Mouse (Mus musculus) lung, adult 2 months (tissue): ENCODE results near the gene Robo1.

Experiments
- CTCF ChIP-seq: fragments of 200-500 bp; IDR thresholded peaks from 2 replicates; pipeline ENCODE4 v1.5.1; 2011; ENCODE audit warnings: mild to moderate bottlenecking, low read length, control low read depth; ENCODE audit not compliant: insufficient read depth
- POLR2A ChIP-seq: fragments of 200-500 bp; IDR thresholded peaks from 2 replicates; pipeline ENCODE4 v1.6.1; 2011; ENCODE audit warnings: low read depth, mild to moderate bottlenecking, control low read depth, low read length, borderline replicate concordance; ENCODE audit errors: extremely low read depth

DNA sequence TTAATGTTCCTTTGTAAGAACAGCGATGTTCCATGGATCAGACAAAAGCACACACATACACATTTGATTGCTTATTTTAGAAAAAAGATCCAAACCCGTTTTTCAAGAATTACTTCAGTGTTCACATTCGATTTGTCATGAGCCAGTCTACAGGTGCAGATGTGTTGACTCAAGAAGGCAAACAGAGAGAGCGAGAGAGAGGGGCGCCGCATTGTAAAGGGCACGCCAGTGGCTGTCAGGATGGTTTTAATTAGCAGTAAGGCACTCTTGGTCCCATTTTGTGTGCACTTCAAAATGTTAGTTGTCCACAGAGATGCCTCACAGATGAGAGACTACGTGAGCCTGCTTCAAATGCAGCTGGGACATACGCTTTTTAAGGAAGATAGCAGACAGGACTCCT lies 470.4 kb downstream of the Robo1 start:
- TF ChIP-seq CTCF (no peak), POLR2A (no peak)
